Mouse (Mus musculus) gastrocnemius, postnatal 10 days (tissue): Measurements from ENCODE around the gene Dap. TPM values are rescaled to one million over a fixed set of nuclear protein-coding genes. Genes with fewer than 3 reads are reported as not detected.

Experiments used
- DNase-seq: peaks from one replicate; pipeline ENCODE4 v3.0.0; 2021; ENCODE audit warnings: mixed read lengths
- total RNA-seq, 2 experiments: library from RNA; stranded (reverse); gene quantifications; 2 replicates each; pipeline ENCODE4 v1.2.3; 2021

Gene Dap
- total RNA-seq, 2 experiments from 2014 or later: 41.3 to 52.9 TPM

GRCm38 (mm10) chr15:31262361-31262760 is 38.2 kb downstream of the Dap start:
- no peak for DNase-seq

GRCm38 (mm10) chr15:31264827-31265226 is 40.7 kb downstream of the Dap start:
- DNase-seq: peak; percentile 76

DNA sequence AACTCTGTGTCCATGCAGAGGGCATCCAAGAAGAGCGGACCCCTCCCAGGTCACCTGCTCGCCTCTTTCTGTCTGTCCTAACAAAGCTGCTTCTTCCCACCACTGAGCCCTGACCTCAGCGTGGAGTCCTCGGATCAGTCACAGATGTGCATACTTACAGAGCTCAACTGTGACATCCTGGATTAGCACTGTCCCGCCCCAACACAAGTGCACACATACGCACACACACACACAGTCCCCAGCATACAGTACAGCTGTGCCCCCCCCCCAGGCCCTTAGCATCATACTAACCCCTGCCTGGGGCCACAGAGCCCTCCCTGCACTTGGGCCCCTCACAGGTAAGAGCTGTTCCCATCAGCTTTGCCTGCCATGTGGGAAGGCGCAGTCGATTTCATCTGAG is 41.3 kb downstream of the Dap start:
- DNase-seq: no peak

GRCm38 (mm10) chr15:31265845-31266244 is 41.7 kb downstream of the Dap start:
- no peak for DNase-seq

GRCm38 (mm10) chr15:31268148-31268547 is 44.0 kb downstream of the Dap start:
- DNase-seq: no peak

DNA sequence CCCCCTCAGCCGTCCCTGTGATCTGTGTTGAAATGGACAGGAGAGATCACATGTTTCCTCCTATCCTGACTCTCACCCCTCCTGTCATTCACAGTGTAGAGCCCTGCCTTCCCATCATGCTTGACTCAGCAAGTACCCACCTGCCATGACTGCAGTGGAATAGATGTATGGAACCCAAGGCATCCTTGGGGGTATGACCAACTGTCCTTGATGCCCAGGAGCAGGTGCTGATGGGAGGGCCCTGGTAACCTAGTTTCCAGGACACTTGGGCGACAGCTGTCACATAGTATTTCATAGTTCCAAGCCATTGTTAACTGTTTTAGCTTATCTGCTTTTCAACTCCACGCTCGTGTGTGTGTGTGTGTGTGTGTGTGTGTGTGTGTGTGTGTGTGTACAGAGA is 45.4 kb downstream of the Dap start:
- no peak for DNase-seq

DNA sequence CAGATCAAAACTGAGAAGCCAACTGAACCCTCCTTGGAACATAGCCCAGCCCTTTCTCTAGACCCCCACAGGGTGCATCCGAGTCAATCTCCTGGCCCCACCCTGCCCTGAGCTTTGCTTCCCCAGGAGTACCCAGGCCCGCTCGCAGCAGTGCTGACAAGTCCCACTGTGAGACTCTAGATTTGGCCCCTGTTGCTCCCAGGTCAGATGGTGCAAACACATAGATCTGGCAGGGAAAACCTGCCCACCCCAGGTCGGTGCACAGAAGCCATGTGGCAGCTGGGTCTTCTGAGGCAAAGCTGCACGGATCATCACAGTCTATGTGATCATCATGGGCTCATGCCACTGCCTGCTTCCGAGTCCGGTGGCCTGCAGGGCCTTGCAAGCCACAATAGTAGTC is 48.6 kb downstream of the Dap start:
- no peak for DNase-seq

- DNase-seq: no peak
These were observed 49.4 kb downstream of the Dap start for GRCm38 (mm10) chr15:31273509-31273908.

GRCm38 (mm10) chr15:31278090-31278489 is 54.0 kb downstream of the Dap start:
- no peak for DNase-seq

DNA sequence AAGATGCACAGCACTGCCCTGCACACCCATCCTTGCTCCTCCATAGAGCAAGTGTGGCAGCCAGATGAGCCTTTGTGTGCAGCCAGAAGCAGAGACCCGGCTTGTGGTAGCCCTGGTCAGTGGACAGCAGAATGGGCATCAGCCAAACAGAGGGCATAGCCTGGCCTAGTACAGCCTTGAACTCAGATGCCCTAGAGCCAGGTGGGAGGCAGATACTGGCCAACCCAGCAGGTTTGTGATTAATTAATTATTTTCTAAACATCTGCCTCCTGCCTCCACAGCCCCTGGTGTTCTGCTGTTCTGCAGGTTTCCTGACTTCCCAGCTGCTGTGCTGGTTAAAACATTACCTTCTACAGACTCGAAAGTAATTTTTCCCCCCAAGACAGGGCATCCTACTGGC is 55.0 kb downstream of the Dap start:
- no peak for DNase-seq

DNA sequence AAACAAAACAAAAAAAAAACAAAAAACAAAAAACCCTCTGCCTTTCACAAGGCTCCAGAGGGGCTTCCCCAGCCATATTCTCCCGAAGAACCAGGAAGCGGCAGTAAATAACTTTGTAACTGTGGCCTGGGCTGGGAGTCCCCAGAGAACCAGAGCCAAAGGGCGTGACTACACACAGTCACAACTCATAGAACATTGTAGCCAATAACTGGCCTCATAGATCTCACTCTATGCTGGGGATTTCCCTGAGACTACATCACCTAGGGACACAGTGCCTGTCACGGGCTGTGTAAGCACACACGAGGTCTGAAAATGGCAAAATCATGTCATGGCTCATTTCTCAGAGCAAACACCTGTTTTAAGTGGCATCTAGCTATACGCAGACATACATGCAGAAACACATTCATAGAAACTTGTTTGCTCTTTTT is 55.5 kb downstream of the Dap start:
- no peak for DNase-seq

GRCm38 (mm10) chr15:31280059-31280458 is 55.9 kb downstream of the Dap start:
- no peak for DNase-seq

DNA sequence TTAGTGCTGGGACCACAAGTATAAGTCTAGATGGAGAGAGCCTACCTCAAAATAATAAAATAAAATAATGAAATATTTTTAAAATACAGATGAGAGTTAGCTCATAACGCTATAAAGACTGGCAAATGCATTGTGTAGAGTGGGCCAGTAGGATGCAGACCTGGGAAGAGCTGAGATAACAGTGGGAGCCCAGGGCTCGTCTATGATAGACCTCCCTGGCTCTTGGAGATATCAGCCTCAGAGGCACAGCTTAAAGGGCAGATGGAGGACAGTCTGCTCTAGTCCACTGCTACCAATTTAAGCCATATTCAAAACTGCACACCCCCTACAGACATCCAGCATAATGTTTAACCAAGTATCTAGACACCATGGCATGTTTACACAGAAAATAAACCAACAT is 56.6 kb downstream of the Dap start:
- DNase-seq: no peak

DNA sequence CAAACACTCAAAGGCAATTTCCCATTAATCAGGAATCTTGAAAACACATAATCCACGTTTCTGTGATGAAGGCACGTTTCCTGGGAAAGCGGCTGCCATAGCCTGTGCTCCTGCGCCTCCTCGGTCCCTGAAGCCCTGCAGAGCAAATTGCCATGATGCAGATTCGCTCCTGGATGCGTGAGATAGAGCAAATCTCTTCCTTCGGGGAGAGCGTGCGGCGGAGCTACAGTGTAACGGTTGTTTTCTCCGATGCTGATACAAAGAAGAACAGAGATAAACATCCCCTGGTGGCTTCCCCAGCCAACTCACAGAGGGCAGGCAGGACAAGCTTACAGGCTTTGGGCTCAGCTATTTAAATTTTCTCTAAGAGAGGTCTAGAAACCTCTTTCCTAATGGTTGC is 57.7 kb downstream of the Dap start:
- no peak for DNase-seq

DNA sequence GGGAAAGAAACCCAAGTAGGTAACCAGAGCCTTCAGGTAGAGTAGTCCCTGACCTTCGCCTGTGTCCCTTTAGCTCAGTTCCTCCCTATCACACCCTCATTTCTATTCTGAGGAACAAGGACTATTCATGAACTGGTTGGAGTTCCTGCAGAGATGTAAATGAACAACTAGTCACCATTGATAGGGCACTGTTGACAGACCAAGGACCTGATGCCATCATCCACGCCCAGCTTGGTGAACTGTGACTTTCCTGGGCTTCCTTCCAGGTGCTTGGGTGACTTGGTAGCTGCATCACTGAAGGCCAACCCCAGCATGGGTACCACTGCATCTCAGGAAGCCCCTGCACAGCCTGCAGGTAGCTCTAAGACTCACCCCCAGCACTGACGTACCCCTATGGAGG is 58.2 kb downstream of the Dap start:
- DNase-seq: no peak

- DNase-seq: no peak
These were observed 60.0 kb downstream of the Dap start for GRCm38 (mm10) chr15:31284142-31284541.

GRCm38 (mm10) chr15:31284922-31285631 is 61.0 kb downstream of the Dap start:
- no peak for DNase-seq

- no peak for DNase-seq
These were observed 61.6 kb downstream of the Dap start for GRCm38 (mm10) chr15:31285695-31286094.

GRCm38 (mm10) chr15:31292627-31293026 is 68.5 kb downstream of the Dap start:
- no peak for DNase-seq

DNA sequence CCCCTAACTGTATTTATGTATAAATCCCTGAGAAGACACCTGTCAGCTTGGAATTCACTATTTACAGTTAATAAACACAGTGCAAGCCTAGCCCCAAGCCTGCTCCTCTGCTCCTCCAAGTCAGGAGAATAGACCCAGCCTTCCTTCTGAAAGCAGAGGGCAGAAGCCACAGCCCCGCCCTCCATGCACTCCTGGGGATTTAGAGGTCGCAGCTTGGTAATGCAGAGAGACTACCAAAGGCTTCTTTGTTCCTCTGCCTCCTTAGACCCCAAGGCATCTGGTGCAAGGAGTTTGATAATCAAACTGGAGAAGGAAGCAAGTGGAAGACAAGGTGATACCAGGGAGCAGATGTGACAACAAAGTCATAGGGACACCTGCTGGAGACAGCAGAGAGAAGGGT is 70.2 kb downstream of the Dap start:
- DNase-seq: no peak

GRCm38 (mm10) chr15:31296882-31297776 is 73.0 kb downstream of the Dap start:
- no peak for DNase-seq

- no peak for DNase-seq
These were observed 73.6 kb downstream of the Dap start for GRCm38 (mm10) chr15:31297777-31298137.

DNA sequence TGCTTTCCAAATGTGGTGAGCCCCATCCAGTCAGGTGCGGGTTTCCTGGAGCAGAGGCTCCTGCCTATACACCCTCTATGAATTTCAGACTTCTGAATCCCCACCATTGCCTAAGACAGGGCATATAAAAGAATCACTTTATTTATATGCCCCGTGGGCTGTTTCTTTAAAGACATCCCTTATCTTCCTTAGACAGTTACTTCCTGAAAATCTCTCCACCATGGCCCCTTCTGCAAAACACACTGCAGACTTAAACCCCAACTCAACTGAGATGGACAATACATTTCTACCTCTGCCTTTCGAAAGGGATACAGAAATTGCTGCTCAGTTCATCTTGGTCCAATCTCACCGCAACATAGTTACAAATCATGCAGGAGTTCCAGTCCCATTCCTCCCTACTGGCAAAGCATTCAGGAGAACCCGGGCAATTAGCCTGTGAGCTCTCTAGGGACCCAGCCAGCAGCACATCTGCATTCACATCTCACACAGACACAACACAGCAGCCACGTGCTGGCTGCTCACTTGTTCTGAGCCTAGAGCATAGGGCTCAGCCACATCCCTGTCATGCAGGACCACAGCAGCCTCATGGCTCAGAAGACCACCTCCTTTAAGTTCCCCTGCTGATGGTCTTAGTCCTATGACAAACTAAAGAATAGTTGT is 75.3 kb downstream of the Dap start:
- DNase-seq: peak; percentile 32
